Mouse (Mus musculus): ENCODE data around the gene Trib2.

Gene Trib2

GRCm38 (mm10) chr12:15816740-15817178 is at the start of gene Trib2:
Gene Trib2, minus strand, starts transcription at chr12:15816922.
- DNase-seq (ENCODE audit: low spot score) = peak; percentile 66

- no peak for DNase-seq (ENCODE audit: low spot score)
These were observed 41.3 kb upstream of the Trib2 start for GRCm38 (mm10) chr12:15858005-15858404.

- no peak for DNase-seq (ENCODE audit: low spot score)
These were observed 39.2 kb upstream of the Trib2 start for GRCm38 (mm10) chr12:15855891-15856290.

DNA sequence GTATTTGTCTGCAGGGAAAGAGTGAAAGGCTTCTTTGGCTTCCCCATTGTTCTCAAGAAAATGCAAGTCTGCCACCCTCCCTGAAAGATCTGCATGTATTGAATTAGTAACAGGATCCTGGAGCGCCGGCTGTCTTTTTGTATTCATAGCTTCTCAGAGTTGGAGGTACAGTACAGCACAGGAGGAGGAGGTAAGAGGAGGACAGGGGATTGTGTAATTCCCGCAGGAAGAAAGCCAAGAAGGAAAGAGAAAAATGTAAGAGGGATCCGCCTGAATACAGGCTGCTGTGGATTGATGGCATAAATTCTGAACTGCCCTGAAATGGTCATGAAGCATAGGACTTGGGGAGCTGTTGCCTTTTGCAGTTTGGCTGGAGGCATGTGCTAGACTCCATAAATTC is 36.1 kb upstream of the Trib2 start:
- DNase-seq (ENCODE audit: low spot score) = no peak

DNA sequence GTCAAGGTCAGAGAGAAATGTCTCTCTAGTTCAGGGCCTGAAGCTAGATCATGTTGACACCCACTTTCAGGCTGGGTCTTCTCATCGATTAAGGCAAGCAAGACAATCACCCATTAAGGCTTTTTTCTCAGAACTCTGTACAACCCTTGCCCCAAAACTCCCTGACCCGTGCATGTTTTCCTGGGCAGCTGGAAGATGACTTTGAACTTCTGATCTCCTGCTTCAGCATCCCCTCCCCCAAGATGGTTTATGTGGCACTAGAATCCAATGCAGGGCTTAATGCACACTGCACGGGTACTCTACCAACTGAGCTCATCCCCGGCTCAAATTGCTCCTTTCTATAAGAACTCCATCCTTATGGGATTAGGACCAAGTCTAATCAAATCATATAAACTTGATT is 35.3 kb upstream of the Trib2 start:
- DNase-seq (ENCODE audit: low spot score) = no peak

GRCm38 (mm10) chr12:15850441-15850895 is 33.7 kb upstream of the Trib2 start:
- no peak for DNase-seq (ENCODE audit: low spot score)

GRCm38 (mm10) chr12:15849861-15850294 is 33.2 kb upstream of the Trib2 start:
- no peak for DNase-seq (ENCODE audit: low spot score)

GRCm38 (mm10) chr12:15848391-15848790 is 31.7 kb upstream of the Trib2 start:
- no peak for DNase-seq (ENCODE audit: low spot score)

- no peak for DNase-seq (ENCODE audit: low spot score)
These were observed 28.0 kb upstream of the Trib2 start for GRCm38 (mm10) chr12:15844701-15845100.

DNA sequence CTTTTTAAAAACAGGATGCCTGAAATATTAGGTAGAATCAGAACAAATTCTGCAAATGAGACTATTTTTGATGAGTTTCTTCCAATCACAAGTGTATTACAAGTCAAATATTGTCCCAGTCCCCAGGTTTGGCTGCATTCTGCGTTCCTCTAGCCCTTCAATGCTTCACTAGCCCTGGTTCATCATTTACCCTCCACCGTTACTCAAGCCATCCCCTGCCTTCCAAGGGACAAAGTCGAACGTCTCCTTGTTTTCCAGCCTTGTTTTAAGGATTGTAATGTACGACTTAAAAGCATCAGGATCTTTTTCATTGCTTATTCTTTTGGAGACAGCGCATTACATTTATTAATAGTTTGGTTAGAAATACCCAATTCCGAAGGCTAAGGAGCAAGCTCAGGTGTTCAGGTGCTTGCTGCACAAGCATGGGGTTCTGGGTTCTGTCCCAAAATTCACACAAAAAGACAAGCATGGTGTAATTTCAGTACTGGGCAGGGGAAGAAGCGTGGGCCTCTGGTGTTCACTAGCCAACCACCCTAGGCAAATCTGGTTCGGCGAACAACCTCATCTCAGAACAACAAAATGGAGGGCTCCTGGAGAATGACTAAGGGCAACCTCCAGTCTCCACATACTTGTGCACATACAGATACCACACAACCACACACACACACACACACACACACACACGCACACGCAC is 24.3 kb upstream of the Trib2 start:
- no peak for DNase-seq (ENCODE audit: low spot score)

DNA sequence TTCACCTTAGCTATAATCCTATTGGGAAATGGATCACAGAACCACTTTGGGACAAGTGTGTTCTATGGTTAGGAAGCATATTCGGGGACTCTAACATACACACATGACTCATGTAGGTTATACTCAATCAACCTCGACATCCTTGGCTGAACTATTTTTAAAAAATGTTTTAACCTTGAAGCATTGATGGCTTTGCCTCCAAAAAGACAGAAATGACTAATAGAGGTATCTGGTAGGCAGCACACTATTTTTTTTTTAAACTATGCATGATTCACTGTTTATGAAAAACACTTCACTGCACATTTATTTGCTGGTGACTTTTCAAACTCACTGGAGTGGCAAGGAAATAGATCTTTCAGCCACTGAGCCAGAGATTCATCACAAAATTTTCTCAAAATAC is 21.5 kb upstream of the Trib2 start:
- DNase-seq (ENCODE audit: low spot score) = no peak

GRCm38 (mm10) chr12:15837566-15837965 is 20.8 kb upstream of the Trib2 start:
- no peak for DNase-seq (ENCODE audit: low spot score)

- DNase-seq (ENCODE audit: low spot score) = no peak
These were observed 15.9 kb upstream of the Trib2 start for GRCm38 (mm10) chr12:15832674-15833052.

DNA sequence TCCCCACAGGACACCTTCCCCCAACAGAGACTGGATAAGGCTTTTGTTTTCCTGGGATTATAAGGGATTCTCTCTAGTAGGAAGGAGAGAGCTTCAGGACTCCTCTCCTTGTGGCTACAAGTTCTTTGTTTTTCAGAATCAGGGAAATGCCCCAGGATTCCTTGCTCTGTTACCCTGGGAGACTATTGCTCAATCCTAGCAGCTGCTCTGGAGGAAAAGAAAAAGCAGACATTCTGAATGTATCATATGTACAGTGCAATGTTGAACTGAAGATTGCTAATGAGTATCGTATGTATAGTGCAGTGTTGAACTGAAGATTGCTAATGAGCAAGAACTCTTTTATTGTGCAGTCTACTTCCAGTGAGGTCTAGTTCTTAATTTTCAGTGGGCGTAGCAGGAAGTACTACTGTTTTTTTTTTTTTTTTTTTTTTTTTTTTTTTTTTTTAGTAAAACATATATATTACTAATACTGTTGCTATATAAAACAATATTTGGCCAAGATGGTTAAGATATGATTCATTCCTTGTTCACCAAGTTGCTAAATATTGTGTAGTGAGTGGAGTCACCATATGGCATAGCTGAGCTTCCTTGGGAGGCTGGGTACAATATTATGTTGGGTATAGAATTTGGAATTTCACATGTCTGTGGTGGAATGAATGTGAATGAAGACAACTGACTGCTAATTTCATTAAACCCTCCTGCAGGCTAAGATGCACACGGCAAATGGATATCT is 15.4 kb upstream of the Trib2 start:
- DNase-seq (ENCODE audit: low spot score) = no peak

GRCm38 (mm10) chr12:15830750-15831149 is 14.0 kb upstream of the Trib2 start:
- DNase-seq (ENCODE audit: low spot score) = no peak

GRCm38 (mm10) chr12:15828815-15829398 is 12.2 kb upstream of the Trib2 start:
- DNase-seq (ENCODE audit: low spot score) = no peak

DNA sequence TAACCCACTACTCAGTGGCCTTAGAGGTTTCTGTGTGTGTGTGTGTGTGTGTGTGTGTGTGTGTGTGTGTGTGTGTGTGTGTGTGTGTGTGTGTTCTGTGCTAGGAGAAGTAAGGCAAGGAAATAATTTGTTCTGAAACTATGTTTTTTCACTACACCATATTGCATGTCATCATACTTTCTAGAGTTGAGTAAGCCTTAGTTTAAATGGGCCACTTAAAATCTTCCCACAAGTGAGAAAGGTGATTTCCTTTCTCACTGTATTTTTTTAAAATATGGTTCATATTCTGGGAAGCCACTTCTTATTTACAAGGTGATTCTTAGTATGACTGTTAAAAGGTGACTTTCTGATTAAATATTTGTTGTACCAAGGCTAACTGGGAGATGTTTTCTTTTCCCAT is 4.3 kb upstream of the Trib2 start:
- DNase-seq (ENCODE audit: low spot score) = no peak

DNA sequence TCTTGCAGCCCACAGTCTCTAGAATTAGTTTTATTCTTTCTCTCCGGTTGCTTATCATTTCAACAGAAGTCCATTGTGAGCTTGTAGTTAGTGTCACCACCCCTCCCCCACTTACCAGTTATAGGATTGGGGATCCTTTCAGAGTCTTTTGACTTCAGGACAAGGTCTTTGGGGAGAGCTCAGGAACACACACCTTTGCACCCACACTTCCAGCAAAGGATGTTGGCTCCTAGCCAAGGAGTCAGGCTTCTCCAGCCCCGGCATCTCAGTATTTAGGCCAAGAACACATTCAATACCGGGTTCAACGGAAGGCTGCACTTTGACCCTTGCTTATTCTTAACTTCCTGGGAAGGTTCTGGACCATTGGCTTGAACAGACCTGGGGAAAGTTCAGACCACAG is 643 bp upstream of the Trib2 start:
- no peak for DNase-seq (ENCODE audit: low spot score)

GRCm38 (mm10) chr12:15816254-15816605 is 492 bp downstream of the Trib2 start:
- no peak for DNase-seq (ENCODE audit: low spot score)

DNA sequence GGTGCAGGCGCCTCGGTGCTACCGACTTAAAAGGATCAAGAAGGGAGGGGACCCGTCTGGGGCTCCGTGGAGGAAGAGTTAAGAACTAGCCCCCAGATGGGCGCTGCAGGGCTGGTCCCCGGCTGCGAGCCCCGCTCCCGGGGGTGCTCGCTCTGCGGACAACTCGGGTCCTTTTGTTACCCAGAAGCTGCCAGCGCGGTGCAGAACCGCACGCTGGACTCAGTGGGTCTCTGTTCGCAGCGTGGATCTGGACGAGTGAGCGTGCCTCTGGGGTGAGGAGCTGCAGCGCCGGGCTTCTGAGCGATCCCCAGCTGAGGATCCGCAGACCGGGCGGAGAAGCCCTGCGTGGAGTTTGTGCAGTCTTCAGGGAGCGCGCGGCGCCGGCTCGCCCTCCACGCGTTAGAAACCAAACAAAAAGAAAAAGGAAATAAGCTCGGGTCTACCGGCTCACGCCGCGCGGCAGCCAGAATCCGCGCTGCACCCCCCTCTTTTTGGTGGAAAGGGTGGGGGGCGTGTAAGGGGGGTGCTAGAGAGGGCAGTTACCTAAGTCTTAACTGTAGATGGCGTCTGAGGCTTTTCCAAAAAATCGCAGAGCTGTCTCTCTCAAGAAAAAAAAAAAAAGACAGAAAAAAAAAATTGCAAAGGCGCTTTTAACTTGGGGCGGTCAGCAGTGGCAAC is 1.0 kb downstream of the Trib2 start:
- DNase-seq (ENCODE audit: low spot score) = no peak

GRCm38 (mm10) chr12:15815170-15815575 is 1.5 kb downstream of the Trib2 start:
- no peak for DNase-seq (ENCODE audit: low spot score)

GRCm38 (mm10) chr12:15814249-15815081 is 2.3 kb downstream of the Trib2 start:
- no peak for DNase-seq (ENCODE audit: low spot score)

Data from c-Kit-positive CD71-positive TER-119-positive erythroid progenitor cells, embryonic 14.5 days (primary cell).